Mouse (Mus musculus) left cerebral cortex, postnatal 4 days (tissue): ENCODE measurements around the gene Ebf3. TPM values are rescaled to one million over a fixed set of nuclear protein-coding genes. Genes with fewer than 3 reads are reported as not detected.

Experiments used
- total RNA-seq, 2 experiments: library from RNA; stranded (reverse); gene quantifications; 2 replicates each; pipeline ENCODE4 v1.2.3; 2021

The Ebf3 gene
- total RNA-seq, 2 experiments from 2014 or later: 2.1 to 2.7 TPM

Other genes starting within 250 kb of the Ebf3 start
- gene 9430038I01Rik, start 96.3 kb upstream of the Ebf3 start, total RNA-seq: 1 to 10 TPM; 8.0 to 9.5 TPM
- gene Glrx3, start 123.2 kb upstream of the Ebf3 start, total RNA-seq: 100 to 1,000 TPM; 141 to 150 TPM